Mouse (Mus musculus): ENCODE data around the gene Zfr. TPM values are rescaled to one million over a fixed set of nuclear protein-coding genes. Genes with fewer than 3 reads are reported as not detected.
"Not testable (repeated sequence)": the region's sequence is repeated elsewhere in the genome, so short reads cannot be mapped to it uniquely, and the experiment has no call there.

Zfr gene
- polyA plus RNA-seq, 1 experiment from 2014 or later, result 109 TPM

- WGBS, result 87% methylated on average over 6 of the region's 6 CpGs
- Histone ChIP-seq H3K27me3 (no peaks in the 10 kb centered on the region), H3K4me2 (peak overlapping the region; percentile 39; the same call in 1 of the 2 replicates), H3K27ac (no peak overlapping the region), H3K9ac (no peak overlapping the region), H3K36me3 (no peaks in the 10 kb centered on the region), H3K4me1 (peaks cover 43% of the 10 kb centered on the region), H3K4me3 (replicated peaks) (no peak overlapping the region), H3K9me3 (replicated peaks) (no peaks in the 10 kb centered on the region)
- ATAC-seq (replicated peaks; ENCODE audit: low FRiP score), result no peak
These were observed 79.7 kb downstream of the Zfr start for GRCm38 (mm10) chr15:12197361-12197760.

GRCm38 (mm10) chr15:12200021-12200420, 82.4 kb downstream of the Zfr start:
- Histone ChIP-seq H3K4me1 (peaks cover 37% of the 10 kb centered on the region), H3K4me3 (replicated peaks) (no peak overlapping the region), H3K27ac (no peak overlapping the region), H3K9ac (no peak overlapping the region), H3K36me3 (no peaks in the 10 kb centered on the region), H3K27me3 (no peaks in the 10 kb centered on the region), H3K4me2 (no peak overlapping the region), H3K9me3 (replicated peaks) (no peaks in the 10 kb centered on the region)
- 77% methylated on average over 7 of the region's 7 CpGs for WGBS
- no peak for ATAC-seq (replicated peaks; ENCODE audit: low FRiP score)

- no peak overlapping the region for H3K4me3 ChIP-seq (replicated peaks)
- no peak for ATAC-seq (replicated peaks; ENCODE audit: low FRiP score)
- H3K36me3 ChIP-seq, result no peaks in the 10 kb centered on the region
- no peak overlapping the region for H3K27ac ChIP-seq
- H3K4me2 ChIP-seq, result no peak overlapping the region
- H3K9ac ChIP-seq, result no peak overlapping the region
- peaks cover 36% of the 10 kb centered on the region for H3K4me1 ChIP-seq
- H3K27me3 ChIP-seq, result no peaks in the 10 kb centered on the region
- H3K9me3 ChIP-seq (replicated peaks), result no peaks in the 10 kb centered on the region
These were observed 84.2 kb downstream of the Zfr start for GRCm38 (mm10) chr15:12201856-12202255.

GRCm38 (mm10) chr15:12202456-12202855, 84.8 kb downstream of the Zfr start:
- 86% methylated on average over 3 of the region's 3 CpGs for WGBS
- H3K4me1 ChIP-seq, result peaks cover 37% of the 10 kb centered on the region
- H3K4me2 ChIP-seq, result no peak overlapping the region
- H3K9me3 ChIP-seq (replicated peaks), result no peaks in the 10 kb centered on the region
- H3K27me3 ChIP-seq, result no peaks in the 10 kb centered on the region
- H3K36me3 ChIP-seq, result no peaks in the 10 kb centered on the region
- no peak overlapping the region for H3K9ac ChIP-seq
- no peak for ATAC-seq (replicated peaks; ENCODE audit: low FRiP score)
- H3K4me3 ChIP-seq (replicated peaks), result no peak overlapping the region
- no peak overlapping the region for H3K27ac ChIP-seq

GRCm38 (mm10) chr15:12203008-12203407, 85.4 kb downstream of the Zfr start:
- not testable (repeated sequence) for H3K27me3 ChIP-seq; H3K9ac ChIP-seq; H3K36me3 ChIP-seq; ATAC-seq (replicated peaks; ENCODE audit: low FRiP score); H3K9me3 ChIP-seq (replicated peaks); H3K4me2 ChIP-seq; H3K4me3 ChIP-seq (replicated peaks)
- H3K4me1 ChIP-seq, result peaks cover 42% of the 10 kb centered on the region
- peak overlapping the region; percentile 91; the same call in 1 of the 2 replicates for H3K27ac ChIP-seq
- WGBS, result 91% methylated on average over 5 of the region's 5 CpGs

- no peak for ATAC-seq (replicated peaks; ENCODE audit: low FRiP score)
- Histone ChIP-seq H3K4me3 (replicated peaks) (peak overlapping the region; percentile 73), H3K27me3 (no peaks in the 10 kb centered on the region), H3K4me2 (peak overlapping the region; percentile 66), H3K9ac (peak overlapping the region; percentile 38), H3K9me3 (replicated peaks) (no peaks in the 10 kb centered on the region), H3K36me3 (no peaks in the 10 kb centered on the region), H3K4me1 (peaks cover 49% of the 10 kb centered on the region), H3K27ac (peak overlapping the region; percentile 91)
- WGBS, result 10% methylated on average over 10 of the region's 10 CpGs
These were observed 86.1 kb downstream of the Zfr start for GRCm38 (mm10) chr15:12203512-12204318.

GRCm38 (mm10) chr15:12204319-12205159, 86.9 kb downstream of the Zfr start, which contains the start of gene Mtmr12:
Mtmr12 (plus strand) TSS chr15:12205028.
- WGBS, result under 1% methylated on average over 57 of the region's 58 CpGs
- peak within 1 kb of the TSS; percentile 87 for H3K9ac ChIP-seq
- peak; percentile 96 for ATAC-seq (replicated peaks; ENCODE audit: low FRiP score)
- peak within 1 kb of the TSS; percentile 66 for H3K4me2 ChIP-seq
- H3K27ac ChIP-seq, result peak within 1 kb of the TSS; percentile 91
- H3K9me3 ChIP-seq (replicated peaks), result no peaks in the 10 kb centered on the region
- peaks cover 53% of the 10 kb centered on the region for H3K4me1 ChIP-seq
- H3K36me3 ChIP-seq, result no peaks in the 10 kb centered on the region
- H3K4me3 ChIP-seq (replicated peaks), result peak within 1 kb of the TSS; percentile 73
- H3K27me3 ChIP-seq, result no peaks in the 10 kb centered on the region

- H3K4me3 ChIP-seq (replicated peaks), result peak overlapping the region; percentile 73
- H3K27me3 ChIP-seq, result no peaks in the 10 kb centered on the region
- peak overlapping the region; percentile 66 for H3K4me2 ChIP-seq
- no peaks in the 10 kb centered on the region for H3K9me3 ChIP-seq (replicated peaks)
- no peaks in the 10 kb centered on the region for H3K36me3 ChIP-seq
- peak overlapping the region; percentile 90 for H3K27ac ChIP-seq
- H3K4me1 ChIP-seq, result peaks cover 53% of the 10 kb centered on the region
- WGBS, result under 1% methylated on average over 65 of the region's 73 CpGs
- peak overlapping the region; percentile 87 for H3K9ac ChIP-seq
- peak; percentile 83 for ATAC-seq (replicated peaks; ENCODE audit: low FRiP score)
These were observed 87.7 kb downstream of the Zfr start for GRCm38 (mm10) chr15:12205160-12205901.

- Histone ChIP-seq H3K9ac (peak overlapping the region; percentile 87), H3K36me3 (no peaks in the 10 kb centered on the region), H3K4me1 (peaks cover 53% of the 10 kb centered on the region), H3K9me3 (replicated peaks) (no peaks in the 10 kb centered on the region), H3K4me3 (replicated peaks) (peak overlapping the region; percentile 73), H3K4me2 (peak overlapping the region; percentile 66), H3K27me3 (no peaks in the 10 kb centered on the region), H3K27ac (peak overlapping the region; percentile 56; the same call in 1 of the 2 replicates)
- no peak for ATAC-seq (replicated peaks; ENCODE audit: low FRiP score)
- WGBS, result 35% methylated on average over 14 of the region's 14 CpGs
These were observed 88.4 kb downstream of the Zfr start for GRCm38 (mm10) chr15:12205902-12206645.

- WGBS, result 69% methylated on average over 7 of the region's 7 CpGs
- Histone ChIP-seq H3K27ac (peak overlapping the region; percentile 56), H3K27me3 (no peaks in the 10 kb centered on the region), H3K4me3 (replicated peaks) (peak overlapping the region; percentile 73), H3K9ac (no peak overlapping the region), H3K4me1 (peaks cover 53% of the 10 kb centered on the region), H3K9me3 (replicated peaks) (no peaks in the 10 kb centered on the region), H3K36me3 (no peaks in the 10 kb centered on the region), H3K4me2 (peak overlapping the region; percentile 66)
- ATAC-seq (replicated peaks; ENCODE audit: low FRiP score), result no peak
These were observed 89.1 kb downstream of the Zfr start for GRCm38 (mm10) chr15:12206646-12207222.
